Mouse (Mus musculus): ENCODE measurements at regions not wholly inside any gene's neighbourhood (a gene's known extent, or its start where the extent isn't known, plus 50 kb on each side); places are given as distances from the start of the nearest gene placed in this dataset.
A peak's percentile ranks its signal among the peaks of the same experiment; 100 is the strongest.

DNA sequence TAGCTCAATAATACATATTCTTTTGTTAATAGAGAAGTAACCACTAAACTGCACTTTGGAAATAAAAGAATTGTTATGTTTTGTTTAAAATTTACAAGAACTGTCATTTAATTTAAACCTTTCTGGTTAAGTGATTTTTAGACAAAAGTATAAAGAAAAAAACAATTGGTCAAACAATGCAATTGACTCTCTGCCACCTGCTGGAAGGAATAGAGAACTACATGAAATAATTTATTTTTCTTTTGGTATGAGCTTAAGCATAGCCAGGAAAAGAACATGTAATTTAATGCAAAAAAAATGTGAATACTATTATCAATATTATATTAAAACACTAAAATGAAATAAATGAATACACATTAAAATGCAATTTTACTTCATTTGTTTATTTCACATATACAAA, 465.5 kb upstream of the Pcdh10 start:
- H3K4me1 ChIP-seq (ENCODE audit: insufficient read depth) = no peaks in the 10 kb centered on the region
- H3K4me2 ChIP-seq = no peak overlapping the region
- no peak overlapping the region for H3K4me3 ChIP-seq (ENCODE audit: low read depth, low read length)
- H3K27ac ChIP-seq (ENCODE audit: low read depth) = no peak overlapping the region
- ATAC-seq (ENCODE audit: insufficient read depth) = no peak
- H3K9ac ChIP-seq = no peak overlapping the region
- H3K36me3 ChIP-seq (ENCODE audit: insufficient read depth) = no peaks in the 10 kb centered on the region
- no peaks in the 10 kb centered on the region for H3K9me3 ChIP-seq (ENCODE audit: low read depth, low read length)
- peak; percentile 70 for DNase-seq
- TF ChIP-seq CTCF (IDR thresholded peaks at IDR 0.05; ENCODE audit: low read depth) = peak; percentile 57
- H3K27me3 ChIP-seq (ENCODE audit: insufficient read depth, low read length) = no peaks in the 10 kb centered on the region

DNA sequence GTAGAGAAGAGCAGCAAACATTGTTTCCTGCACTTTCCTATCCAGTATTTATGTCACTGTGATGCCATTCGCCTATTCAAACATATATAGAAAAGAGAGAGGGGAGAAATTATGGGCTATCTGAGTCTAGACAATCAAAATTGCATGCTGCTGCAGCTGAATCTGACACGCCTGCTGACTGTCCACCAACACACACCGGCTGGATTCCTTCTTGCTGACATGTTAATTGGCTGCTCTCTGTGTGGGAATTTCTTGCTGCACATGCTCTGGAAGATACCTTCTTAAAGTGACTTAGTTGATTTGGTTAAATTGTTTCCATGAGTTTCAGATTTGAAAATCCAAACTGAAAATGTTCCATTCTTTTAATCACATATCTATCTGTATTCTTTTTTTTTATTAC, 463.9 kb upstream of the Pcdh10 start:
- Histone ChIP-seq H3K4me3 (ENCODE audit: low read depth, low read length) (no peak overlapping the region), H3K27me3 (ENCODE audit: insufficient read depth, low read length) (no peaks in the 10 kb centered on the region), H3K9ac (no peak overlapping the region), H3K27ac (ENCODE audit: low read depth) (no peak overlapping the region), H3K9me3 (ENCODE audit: low read depth, low read length) (no peaks in the 10 kb centered on the region), H3K4me1 (ENCODE audit: insufficient read depth) (no peaks in the 10 kb centered on the region), H3K4me2 (no peak overlapping the region), H3K36me3 (ENCODE audit: insufficient read depth) (no peaks in the 10 kb centered on the region)
- TF ChIP-seq CTCF (IDR thresholded peaks at IDR 0.05; ENCODE audit: low read depth) = no peak
- DNase-seq (no peak), ATAC-seq (ENCODE audit: insufficient read depth) (no peak)
- 53% methylated on average over 3 of the region's 3 CpGs for WGBS
